In the genomic region with DNA sequence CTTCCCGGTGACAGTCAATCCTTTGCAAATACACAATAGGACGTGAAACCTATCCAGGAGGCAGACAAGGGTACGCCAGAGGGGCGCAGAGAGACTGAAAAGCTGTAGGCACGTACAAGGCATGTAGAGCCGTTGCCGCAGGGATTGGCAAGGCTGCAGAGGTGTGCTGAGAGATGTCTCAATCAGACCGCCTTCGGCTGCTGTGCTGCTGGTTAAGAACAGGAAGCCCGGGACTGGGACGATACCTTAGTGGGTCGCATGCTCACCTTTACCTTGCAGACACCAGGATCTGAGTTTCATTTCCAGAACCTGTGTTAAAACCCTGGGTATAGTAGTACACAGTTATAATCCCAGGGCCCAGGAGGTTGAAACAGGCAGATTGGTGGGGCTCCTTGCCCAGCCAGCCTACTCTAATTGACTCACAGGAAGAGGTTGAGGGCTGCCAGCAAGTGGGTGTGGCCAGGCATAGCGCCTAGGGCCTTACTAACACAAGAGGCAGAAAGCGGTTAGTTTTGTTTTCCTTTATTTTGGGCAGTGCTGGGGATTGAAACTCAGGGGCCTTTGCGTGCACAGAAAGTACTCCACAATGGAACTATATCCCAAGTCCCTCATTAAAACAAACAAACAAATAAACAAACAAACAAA, we compare ENCODE assay signal across 8 mouse cellular contexts. TPM values are rescaled to one million over a fixed set of nuclear protein-coding genes. Genes with fewer than 3 reads are reported as not detected.
DNase-seq lines count a peak whose midpoint lies in the region; ATAC-seq and TF ChIP-seq lines count a peak whose summit lies in the region.

No protein-coding gene starts in this region.

- TF ChIP-seq CTCF in liver, embryonic 14.5 days (IDR thresholded peaks at IDR 0.05; ENCODE audit: low read depth): no peak
- TF ChIP-seq CTCF in stomach, postnatal 0 days (IDR thresholded peaks at IDR 0.05; ENCODE audit: low read depth): no peak

- H3K9me3 ChIP-seq in heart, embryonic 15.5 days (replicated peaks): no peaks in the 10 kb centered on the region
- H3K9me3 ChIP-seq in liver, embryonic 14.5 days (ENCODE audit: control insufficient read depth, low read length): no peaks in the 10 kb centered on the region
- no peaks in the 10 kb centered on the region for H3K9me3 ChIP-seq in neural tube, embryonic 11.5 days (ENCODE audit: control insufficient read depth, low read length)
- H3K9me3 ChIP-seq in stomach, postnatal 0 days (ENCODE audit: control insufficient read depth, low read length): no peaks in the 10 kb centered on the region

- 0 out of 2 replicates have a peak, but pooled peaks have one; percentile 49 for ATAC-seq in heart, embryonic 15.5 days (replicated peaks; ENCODE audit: insufficient number of reproducible peaks, insufficient read depth, low FRiP score, low read depth)
- peak; percentile 56; the same call in 1 of the 2 replicates for ATAC-seq in liver, embryonic 14.5 days (ENCODE audit: insufficient read depth)
- ATAC-seq in neural tube, embryonic 11.5 days (ENCODE audit: insufficient read depth, low FRiP score, low TSS enrichment): no peak
- peak; percentile 71 for ATAC-seq in stomach, postnatal 0 days (ENCODE audit: low FRiP score, low TSS enrichment)

- peak overlapping the region; percentile 70 for H3K27ac ChIP-seq in heart, embryonic 15.5 days
- peak overlapping the region; percentile 82 for H3K27ac ChIP-seq in liver, embryonic 14.5 days
- no peak overlapping the region for H3K27ac ChIP-seq in neural tube, embryonic 11.5 days (ENCODE audit: low read depth, low read length)
- peak overlapping the region; percentile 54 for H3K27ac ChIP-seq in stomach, postnatal 0 days (replicated peaks)

- peak overlapping the region; percentile 65 for H3K4me3 ChIP-seq in heart, embryonic 15.5 days
- peak overlapping the region; percentile 7 to 78 for H3K4me3 ChIP-seq in liver, embryonic 14.5 days (ENCODE audit: insufficient read depth in 1 of 2, low read depth in 2 of 2, low read length in 2 of 2)
- no peak overlapping the region for H3K4me3 ChIP-seq in neural tube, embryonic 11.5 days (ENCODE audit: low read depth, low read length)
- peak overlapping the region; percentile 58; the same call in 1 of the 2 replicates for H3K4me3 ChIP-seq in stomach, postnatal 0 days (ENCODE audit: low read depth, low read length)

- H3K4me2 ChIP-seq in heart, embryonic 15.5 days: peak overlapping the region; percentile 88
- H3K4me2 ChIP-seq in liver, embryonic 14.5 days (ENCODE audit: low read depth): peak overlapping the region; percentile 91
- no peak overlapping the region; the same call in 1 of the 2 replicates for H3K4me2 ChIP-seq in neural tube, embryonic 11.5 days (ENCODE audit: low read depth)
- peak overlapping the region; percentile 98 for H3K4me2 ChIP-seq in stomach, postnatal 0 days (replicated peaks; ENCODE audit: low read depth)

- H3K27me3 ChIP-seq in heart, embryonic 15.5 days: no peaks in the 10 kb centered on the region
- H3K27me3 ChIP-seq in liver, embryonic 14.5 days (ENCODE audit: control insufficient read depth, insufficient read depth, low read length): no peaks in the 10 kb centered on the region
- H3K27me3 ChIP-seq in neural tube, embryonic 11.5 days (ENCODE audit: control insufficient read depth, insufficient read depth, low read length): peaks cover 5% of the 10 kb centered on the region
- no peaks in the 10 kb centered on the region for H3K27me3 ChIP-seq in stomach, postnatal 0 days (ENCODE audit: control insufficient read depth, insufficient read depth, low read length)

- H3K9ac ChIP-seq in heart, embryonic 15.5 days: peak overlapping the region; percentile 66; the same call in 1 of the 2 replicates
- H3K9ac ChIP-seq in liver, embryonic 14.5 days (replicated peaks): peak overlapping the region; percentile 88
- no peak overlapping the region for H3K9ac ChIP-seq in neural tube, embryonic 11.5 days (ENCODE audit: low read length)
- peak overlapping the region; percentile 66 for H3K9ac ChIP-seq in stomach, postnatal 0 days (ENCODE audit: low read length)

- H3K36me3 ChIP-seq in heart, embryonic 15.5 days: no peaks in the 10 kb centered on the region
- no peaks in the 10 kb centered on the region for H3K36me3 ChIP-seq in liver, embryonic 14.5 days (replicated peaks; ENCODE audit: control insufficient read depth, insufficient read depth, low read depth)
- H3K36me3 ChIP-seq in neural tube, embryonic 11.5 days (ENCODE audit: control insufficient read depth, insufficient read depth, low read length): no peaks in the 10 kb centered on the region
- no peaks in the 10 kb centered on the region for H3K36me3 ChIP-seq in stomach, postnatal 0 days (ENCODE audit: control insufficient read depth, insufficient read depth, low read length)

- 35% methylated on average over 15 of the region's 15 CpGs for WGBS in heart, embryonic 15.5 days
- 24% methylated on average over 15 of the region's 15 CpGs for WGBS in liver, embryonic 14.5 days (ENCODE audit: insufficient replicate concordance)
- WGBS in neural tube, embryonic 11.5 days: 32% methylated on average over 15 of the region's 15 CpGs
- 28% methylated on average over 15 of the region's 15 CpGs for WGBS in stomach, postnatal 0 days

- peak; percentile 87 for DNase-seq in A20 (ENCODE audit: low read depth, low spot score)
- DNase-seq in adrenal gland, adult 18-20 months (ENCODE audit: low spot score in 2 of 2): peak; percentile 66 to 72
- peak; percentile 95 for DNase-seq in fibroblast of lung, adult 2 months (ENCODE audit: low read depth)
- peak; percentile 87 for DNase-seq in kidney, postnatal 10 days
- peak in 1 of 3 experiments; percentile 54 for DNase-seq in liver, embryonic 14.5 days (ENCODE audit: low read depth in 3 of 3, low spot score in 3 of 3)
- peak; percentile 25 for DNase-seq in neural tube, embryonic 11.5 days (ENCODE audit: low spot score)
- DNase-seq in stomach, postnatal 0 days (ENCODE audit: low spot score): peak; percentile 86

- peaks cover 23% of the 10 kb centered on the region for H3K4me1 ChIP-seq in heart, embryonic 15.5 days (replicated peaks)
- H3K4me1 ChIP-seq in liver, embryonic 14.5 days (replicated peaks; ENCODE audit: control insufficient read depth in 2 of 2, insufficient read depth in 2 of 2, low read length in 1 of 2): peaks cover 27 to 33% of the 10 kb centered on the region in 2 experiments
- peaks cover 8% of the 10 kb centered on the region for H3K4me1 ChIP-seq in neural tube, embryonic 11.5 days (ENCODE audit: control insufficient read depth, insufficient read depth, low read length)
- H3K4me1 ChIP-seq in stomach, postnatal 0 days (replicated peaks; ENCODE audit: control insufficient read depth, insufficient read depth): peaks cover 3% of the 10 kb centered on the region; the same call in 1 of the 2 replicates

- no peak; the same call in 1 of the 2 replicates for TF ChIP-seq EP300 in liver, embryonic 14.5 days (IDR thresholded peaks at IDR 0.05; ENCODE audit: low read depth)
- TF ChIP-seq EP300 in stomach, postnatal 0 days (optimal IDR thresholded peaks at IDR 0.05): no peak

RNA-seq across cellular contexts. Expression of gene Tspo, which starts 0.6 kb away (rescaled TPM):
- total RNA-seq in adrenal gland, adult 18-20 months (2021): 100 to 1,000 TPM; 395 to 578 TPM
- 149 and 164 TPM in 2 replicates for polyA plus RNA-seq in heart, embryonic 15.5 days (2015; fragmentation: Nextera tagmentation; extraction: Ambion mirVana)
- polyA plus RNA-seq in liver, embryonic 14.5 days (2012; rRNA removed): 98.4 and 108 TPM in 2 replicates
- 243 and 246 TPM in 2 replicates for polyA plus RNA-seq in liver, embryonic 14.5 days (2014; fragmentation: Nextera tagmentation; extraction: Ambion mirVana)
- 21.0 and 26.0 TPM in 2 replicates for polyA plus RNA-seq in neural tube, embryonic 11.5 days (2014; fragmentation: Nextera tagmentation; extraction: Ambion mirVana)
- polyA plus RNA-seq in stomach, postnatal 0 days (2015; fragmentation: Nextera tagmentation; extraction: Ambion mirVana): 277 and 284 TPM in 2 replicates

RNA-seq across cellular contexts. Expression of gene Mcat, which starts 0.8 kb away (rescaled TPM):
- total RNA-seq in adrenal gland, adult 18-20 months (2021): 10 to 100 TPM; 31.1 to 41.3 TPM
- polyA plus RNA-seq in heart, embryonic 15.5 days (2015; fragmentation: Nextera tagmentation; extraction: Ambion mirVana): 25.8 and 30.5 TPM in 2 replicates
- polyA plus RNA-seq in liver, embryonic 14.5 days (2012; rRNA removed): 9.8 and 10.9 TPM in 2 replicates
- polyA plus RNA-seq in liver, embryonic 14.5 days (2014; fragmentation: Nextera tagmentation; extraction: Ambion mirVana): 15.5 and 17.7 TPM in 2 replicates
- 41.2 and 43.8 TPM in 2 replicates for polyA plus RNA-seq in neural tube, embryonic 11.5 days (2014; fragmentation: Nextera tagmentation; extraction: Ambion mirVana)
- 24.9 and 25.5 TPM in 2 replicates for polyA plus RNA-seq in stomach, postnatal 0 days (2015; fragmentation: Nextera tagmentation; extraction: Ambion mirVana)

RNA-seq across cellular contexts. Expression of gene Ttll12, which starts 32.2 kb away (rescaled TPM):
- 10 to 100 TPM; 27.9 to 30.4 TPM for total RNA-seq in adrenal gland, adult 18-20 months (2021)
- polyA plus RNA-seq in heart, embryonic 15.5 days (2015; fragmentation: Nextera tagmentation; extraction: Ambion mirVana): 14.4 and 22.6 TPM in 2 replicates
- 29.9 and 32.5 TPM in 2 replicates for polyA plus RNA-seq in liver, embryonic 14.5 days (2012; rRNA removed)
- 36.2 and 43.7 TPM in 2 replicates for polyA plus RNA-seq in liver, embryonic 14.5 days (2014; fragmentation: Nextera tagmentation; extraction: Ambion mirVana)
- polyA plus RNA-seq in neural tube, embryonic 11.5 days (2014; fragmentation: Nextera tagmentation; extraction: Ambion mirVana): 48.0 and 50.9 TPM in 2 replicates
- 17.3 and 17.6 TPM in 2 replicates for polyA plus RNA-seq in stomach, postnatal 0 days (2015; fragmentation: Nextera tagmentation; extraction: Ambion mirVana)

RNA-seq across cellular contexts. Expression of gene Bik, which starts 36.1 kb away (rescaled TPM):
- 1 to 10 TPM; 3.9 to 4.8 TPM for total RNA-seq in adrenal gland, adult 18-20 months (2021)
- polyA plus RNA-seq in heart, embryonic 15.5 days (2015; fragmentation: Nextera tagmentation; extraction: Ambion mirVana): 24.0 and 24.5 TPM in 2 replicates
- polyA plus RNA-seq in liver, embryonic 14.5 days (2012; rRNA removed): 1.3 and 1.8 TPM in 2 replicates
- polyA plus RNA-seq in liver, embryonic 14.5 days (2014; fragmentation: Nextera tagmentation; extraction: Ambion mirVana): 1.4 and 2.0 TPM in 2 replicates
- 2.1 and 2.4 TPM in 2 replicates for polyA plus RNA-seq in neural tube, embryonic 11.5 days (2014; fragmentation: Nextera tagmentation; extraction: Ambion mirVana)
- 4.2 and 5.2 TPM in 2 replicates for polyA plus RNA-seq in stomach, postnatal 0 days (2015; fragmentation: Nextera tagmentation; extraction: Ambion mirVana)

RNA-seq across cellular contexts. Expression of gene Ttll1, which starts 52.1 kb away (rescaled TPM):
- total RNA-seq in adrenal gland, adult 18-20 months (2021): 1 to 10 TPM; 6.9 to 8.8 TPM
- polyA plus RNA-seq in heart, embryonic 15.5 days (2015; fragmentation: Nextera tagmentation; extraction: Ambion mirVana): 22.9 and 23.4 TPM in 2 replicates
- 3.5 and 3.7 TPM in 2 replicates for polyA plus RNA-seq in liver, embryonic 14.5 days (2012; rRNA removed)
- 1.9 and 2.7 TPM in 2 replicates for polyA plus RNA-seq in liver, embryonic 14.5 days (2014; fragmentation: Nextera tagmentation; extraction: Ambion mirVana)
- 33.9 and 38.1 TPM in 2 replicates for polyA plus RNA-seq in neural tube, embryonic 11.5 days (2014; fragmentation: Nextera tagmentation; extraction: Ambion mirVana)
- 10.2 and 11.4 TPM in 2 replicates for polyA plus RNA-seq in stomach, postnatal 0 days (2015; fragmentation: Nextera tagmentation; extraction: Ambion mirVana)
